In the genomic region with DNA sequence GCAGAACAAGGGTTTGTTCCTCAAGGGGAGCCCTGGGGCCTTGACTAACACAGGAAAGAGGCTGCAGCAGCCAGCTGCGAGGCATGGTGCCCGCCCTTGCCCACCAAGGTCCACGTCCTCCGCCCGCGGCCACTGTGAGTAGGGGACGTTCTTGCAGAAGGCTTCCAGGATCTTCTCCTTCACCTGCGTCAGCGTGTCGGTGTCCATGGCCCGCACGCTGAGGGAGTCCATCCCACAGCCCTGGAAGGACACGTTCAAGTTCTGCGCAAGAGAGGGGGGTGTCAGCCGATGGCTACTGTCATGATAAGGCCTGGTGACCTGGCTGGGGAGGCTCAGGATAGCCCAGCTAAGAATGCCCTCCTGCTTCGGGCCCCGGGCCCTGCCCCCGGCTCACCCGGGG, we compare ENCODE assay signal across 28 mouse cellular contexts. TPM values are rescaled to one million over a fixed set of nuclear protein-coding genes. Genes with fewer than 3 reads are reported as not detected.
"Had no signal": no experiment of that assay in that cellular context is flagged by ENCODE, and none has a peak within 500 bp of the region (broad histone marks: within the 10 kb centered on the region; RNA-seq: fewer than 3 reads in every experiment).

No protein-coding gene starts in this region.

- H3K9me3 ChIP-seq: liver, embryonic 13.5 days; megakaryocyte, embryonic 14.5 days; neural tube, embryonic 12.5 days; neural tube, embryonic 15.5 days had no signal

- H3K27ac ChIP-seq: liver, embryonic 13.5 days; neural tube, embryonic 12.5 days; neural tube, embryonic 15.5 days had no signal

- H3K4me3 ChIP-seq: liver, embryonic 13.5 days; megakaryocyte, embryonic 14.5 days; neural tube, embryonic 12.5 days; neural tube, embryonic 15.5 days had no signal

- H3K36me3 ChIP-seq: liver, embryonic 13.5 days; neural tube, embryonic 12.5 days; neural tube, embryonic 15.5 days had no signal

- H3K4me2 ChIP-seq: liver, embryonic 13.5 days; lung, embryonic 14.5 days; midbrain, embryonic 11.5 days; neural tube, embryonic 12.5 days; neural tube, embryonic 15.5 days had no signal

- H3K27me3 ChIP-seq: liver, embryonic 13.5 days; neural tube, embryonic 12.5 days; neural tube, embryonic 15.5 days had no signal

- H3K9ac ChIP-seq: liver, embryonic 13.5 days; neural tube, embryonic 12.5 days; neural tube, embryonic 15.5 days had no signal

- DNase-seq: kidney, adult 9 months; kidney, postnatal 14 days; kidney, postnatal 4 days; liver, embryonic 13.5 days; lung, embryonic 14.5 days; lung, postnatal 10 days; midbrain, embryonic 14.5 days; right cerebral cortex, adult 18-20 months; right cerebral cortex, postnatal 14 days; right cerebral cortex, postnatal 4 days; thymus, adult 2 months; thymus, postnatal 14 days; thymus, postnatal 4 days had no signal

RNA-seq across cellular contexts. Expression of gene H1foo, which starts 15.6 kb away (rescaled TPM):
- total RNA-seq: layer of hippocampus, adult 18-20 months; layer of hippocampus, postnatal 25 days; left cerebral cortex, adult 18-20 months; left cerebral cortex, postnatal 25 days; liver, adult 2 months had no signal
- polyA plus RNA-seq: kidney, embryonic 16.5 days; limb, embryonic 11.5 days; limb, embryonic 14.5 days; liver, adult 2 months; liver, embryonic 13.5 days; liver, embryonic 16.5 days; lung, embryonic 14.5 days; midbrain, embryonic 11.5 days; midbrain, embryonic 14.5 days; neural tube, embryonic 12.5 days; neural tube, embryonic 15.5 days; stomach, embryonic 14.5 days; stomach, postnatal 0 days had no signal

RNA-seq across cellular contexts. Expression of gene Rho, which starts 28.8 kb away (rescaled TPM):
- total RNA-seq: liver, adult 2 months had no signal
- polyA plus RNA-seq: liver, embryonic 13.5 days; liver, embryonic 16.5 days; midbrain, embryonic 11.5 days had no signal
